Mouse (Mus musculus) heart, embryonic 12.5 days (tissue): ENCODE measurements around the gene Ctdnep1. TPM values are rescaled to one million over a fixed set of nuclear protein-coding genes. Genes with fewer than 3 reads are reported as not detected.
A peak's percentile ranks its signal among the peaks of the same experiment; 100 is the strongest.

Experiments used
- ATAC-seq: fragments of 200-750 bp; cut with Nextera tagmentation; 2 replicates; pipeline ENCODE4 v1.8.0; 2017; ENCODE audit warnings: moderate TSS enrichment, moderate library complexity; ENCODE audit not compliant: insufficient number of reproducible peaks, low FRiP score
- H3K27ac ChIP-seq: fragments of 300-500 bp; sonication (generic); 2 replicates; pipeline ENCODE4 v1.5.1; 2016; ENCODE audit warnings: mild to moderate bottlenecking, moderate library complexity; ENCODE audit not compliant: poor library complexity, severe bottlenecking
- H3K27me3 ChIP-seq: fragments of 300-500 bp; sonication (generic); replicated peaks from 2 replicates; pipeline ENCODE4 v1.6.1; 2016; ENCODE audit warnings: mild to moderate bottlenecking, moderate library complexity
- H3K36me3 ChIP-seq: fragments of 300-500 bp; sonication (generic); 2 replicates; pipeline ENCODE4 v1.6.1; 2016; ENCODE audit warnings: mild to moderate bottlenecking, moderate library complexity
- H3K4me1 ChIP-seq: fragments of 300-500 bp; sonication (generic); replicated peaks from 2 replicates; pipeline ENCODE4 v1.6.1; 2016; ENCODE audit warnings: mild to moderate bottlenecking
- H3K4me2 ChIP-seq: fragments of 300-500 bp; sonication (generic); 2 replicates; pipeline ENCODE4 v1.6.1; 2016; ENCODE audit warnings: mild to moderate bottlenecking, moderate library complexity
- H3K4me3 ChIP-seq: fragments of 300-500 bp; sonication (generic); 2 replicates; pipeline ENCODE4 v1.5.1; 2016; ENCODE audit warnings: mild to moderate bottlenecking
- H3K9ac ChIP-seq: fragments of 300-500 bp; sonication (generic); 2 replicates; pipeline ENCODE4 v1.6.1; 2016; ENCODE audit warnings: mild to moderate bottlenecking, moderate library complexity
- H3K9me3 ChIP-seq: fragments of 300-500 bp; sonication (generic); replicated peaks from 2 replicates; pipeline ENCODE4 v1.6.1; 2016; ENCODE audit warnings: mild to moderate bottlenecking, moderate library complexity
- WGBS: fragments of 180-500 bp; shearing (Covaris S2); methylation state at CpG from one replicate; pipeline ENCODE4 v1.1.7; 2016; 5-methylcytosine and 5-hydroxymethylcytosine counted together
- polyA plus RNA-seq: library from polyadenylated mRNA; unstranded; fragments of >200 nt; fragmentation: Nextera tagmentation; extraction: Ambion mirVana; gene quantifications from 2 replicates; pipeline ENCODE4 v1.2.1, GENCODE M21; 2016

The Ctdnep1 gene
- polyA plus RNA-seq, 1 experiment from 2014 or later, result 24.5 TPM

- Histone ChIP-seq H3K36me3 (peaks cover 53% of the 10 kb centered on the region), H3K4me1 (peaks cover 18% of the 10 kb centered on the region), H3K4me3 (no peak overlapping the region), H3K9ac (no peak overlapping the region), H3K4me2 (no peak overlapping the region), H3K27ac (no peak overlapping the region), H3K9me3 (no peaks in the 10 kb centered on the region), H3K27me3 (peaks cover 44% of the 10 kb centered on the region)
- no peak for ATAC-seq
- WGBS, result 80% methylated on average over 4 of the region's 4 CpGs
Measured at GRCm38 (mm10) chr11:69968793-69969192, 12.2 kb upstream of the Ctdnep1 start.

GRCm38 (mm10) chr11:69970222-69970621, 10.7 kb upstream of the Ctdnep1 start:
- WGBS, result 83% methylated on average over 6 of the region's 6 CpGs
- Histone ChIP-seq H3K9me3 (no peaks in the 10 kb centered on the region), H3K36me3 (peaks cover 67% of the 10 kb centered on the region), H3K4me2 (no peak overlapping the region), H3K27ac (no peak overlapping the region), H3K4me3 (no peak overlapping the region), H3K9ac (no peak overlapping the region), H3K27me3 (peaks cover 30% of the 10 kb centered on the region), H3K4me1 (peaks cover 17% of the 10 kb centered on the region)
- no peak for ATAC-seq

- H3K36me3 ChIP-seq, result peaks cover 73% of the 10 kb centered on the region
- no peak overlapping the region for H3K4me2 ChIP-seq
- peaks cover 13% of the 10 kb centered on the region for H3K4me1 ChIP-seq
- H3K9me3 ChIP-seq, result no peaks in the 10 kb centered on the region
- peaks cover 26% of the 10 kb centered on the region for H3K27me3 ChIP-seq
- 78% methylated on average over 3 of the region's 3 CpGs for WGBS
- H3K27ac ChIP-seq, result no peak overlapping the region
- no peak overlapping the region for H3K4me3 ChIP-seq
- no peak for ATAC-seq
- H3K9ac ChIP-seq, result no peak overlapping the region
Measured at GRCm38 (mm10) chr11:69970775-69971174, 10.2 kb upstream of the Ctdnep1 start.

GRCm38 (mm10) chr11:69974907-69975306, 6.0 kb upstream of the Ctdnep1 start:
- Histone ChIP-seq H3K27ac (no peak overlapping the region), H3K36me3 (peaks cover 77% of the 10 kb centered on the region), H3K27me3 (no peaks in the 10 kb centered on the region), H3K9ac (no peak overlapping the region), H3K9me3 (no peaks in the 10 kb centered on the region), H3K4me3 (no peak overlapping the region), H3K4me2 (no peak overlapping the region), H3K4me1 (peaks cover 4% of the 10 kb centered on the region)
- ATAC-seq, result no peak
- WGBS, result 92% methylated on average over 2 of the region's 2 CpGs

- no peak for ATAC-seq
- Histone ChIP-seq H3K9ac (no peak overlapping the region), H3K27me3 (no peaks in the 10 kb centered on the region), H3K27ac (no peak overlapping the region), H3K4me2 (no peak overlapping the region), H3K36me3 (peaks cover 68% of the 10 kb centered on the region), H3K4me3 (no peak overlapping the region), H3K4me1 (peaks cover 4% of the 10 kb centered on the region), H3K9me3 (no peaks in the 10 kb centered on the region)
- 35% methylated on average over 4 of the region's 4 CpGs for WGBS
Measured at GRCm38 (mm10) chr11:69976271-69976670, 4.7 kb upstream of the Ctdnep1 start.

- WGBS, result 2% methylated on average over 16 of the region's 16 CpGs
- Histone ChIP-seq H3K4me2 (peak overlapping the region; percentile 94), H3K36me3 (peaks cover 46% of the 10 kb centered on the region), H3K4me1 (peaks cover 24% of the 10 kb centered on the region), H3K27me3 (no peaks in the 10 kb centered on the region), H3K4me3 (peak overlapping the region; percentile 87), H3K27ac (peak overlapping the region; percentile 99), H3K9ac (peak overlapping the region; percentile 89), H3K9me3 (no peaks in the 10 kb centered on the region)
- ATAC-seq, result no peak
Measured at GRCm38 (mm10) chr11:69979827-69980195, 1.1 kb upstream of the Ctdnep1 start.

- H3K4me1 ChIP-seq, result peaks cover 24% of the 10 kb centered on the region
- no peaks in the 10 kb centered on the region for H3K27me3 ChIP-seq
- H3K4me3 ChIP-seq, result peak overlapping the region; percentile 87
- peaks cover 46% of the 10 kb centered on the region for H3K36me3 ChIP-seq
- WGBS, result under 1% methylated on average over 41 of the region's 60 CpGs
- peak overlapping the region; percentile 98 for H3K9ac ChIP-seq
- peak; percentile 96 for ATAC-seq
- H3K27ac ChIP-seq, result peak overlapping the region; percentile 99
- H3K9me3 ChIP-seq, result no peaks in the 10 kb centered on the region
- peak overlapping the region; percentile 94 for H3K4me2 ChIP-seq
Measured at GRCm38 (mm10) chr11:69980196-69981140, 488 bp upstream of the Ctdnep1 start.

GRCm38 (mm10) chr11:69982225-69982624, 1.3 kb downstream of the Ctdnep1 start, which contains the start of gene Elp5:
Gene Elp5 (minus strand): TSS chr11:69982517.
- no peak for ATAC-seq
- H3K27me3 ChIP-seq, result no peaks in the 10 kb centered on the region
- peaks cover 47% of the 10 kb centered on the region for H3K36me3 ChIP-seq
- WGBS, result 52% methylated on average over 8 of the region's 8 CpGs
- H3K9ac ChIP-seq, result peak within 1 kb of the TSS; percentile 98
- peak within 1 kb of the TSS; percentile 87 for H3K4me3 ChIP-seq
- peaks cover 24% of the 10 kb centered on the region for H3K4me1 ChIP-seq
- H3K27ac ChIP-seq, result peak within 1 kb of the TSS; percentile 99
- no peaks in the 10 kb centered on the region for H3K9me3 ChIP-seq
- H3K4me2 ChIP-seq, result peak within 1 kb of the TSS; percentile 94

- H3K27ac ChIP-seq, result peak overlapping the region; percentile 99
Measured at GRCm38 (mm10) chr11:69982877-69983276, 1.9 kb downstream of the Ctdnep1 start.

GRCm38 (mm10) chr11:69983377-69983776, 2.4 kb downstream of the Ctdnep1 start:
- ATAC-seq, result no peak
- H3K27ac ChIP-seq, result peak overlapping the region; percentile 99
- peaks cover 24% of the 10 kb centered on the region for H3K4me1 ChIP-seq
- no peaks in the 10 kb centered on the region for H3K9me3 ChIP-seq
- H3K36me3 ChIP-seq, result peaks cover 49% of the 10 kb centered on the region
- 78% methylated on average over 4 of the region's 4 CpGs for WGBS
- no peaks in the 10 kb centered on the region for H3K27me3 ChIP-seq
- H3K9ac ChIP-seq, result peak overlapping the region; percentile 98
- H3K4me3 ChIP-seq, result peak overlapping the region; percentile 87
- H3K4me2 ChIP-seq, result peak overlapping the region; percentile 94

More at GRCm38 (mm10) chr11:69982877-69983276, 1.9 kb downstream of the Ctdnep1 start:
- 14% methylated on average over 5 of the region's 5 CpGs for WGBS
- H3K4me1 ChIP-seq, result peaks cover 24% of the 10 kb centered on the region
- H3K27me3 ChIP-seq, result no peaks in the 10 kb centered on the region
- peak overlapping the region; percentile 87 for H3K4me3 ChIP-seq
- H3K9ac ChIP-seq, result peak overlapping the region; percentile 98
- H3K9me3 ChIP-seq, result no peaks in the 10 kb centered on the region
- ATAC-seq, result no peak
- H3K36me3 ChIP-seq, result peaks cover 48% of the 10 kb centered on the region
- peak overlapping the region; percentile 94 for H3K4me2 ChIP-seq

GRCm38 (mm10) chr11:69984431-69984830, 3.5 kb downstream of the Ctdnep1 start:
- Histone ChIP-seq H3K9ac (no peak overlapping the region), H3K4me1 (peaks cover 23% of the 10 kb centered on the region), H3K27ac (no peak overlapping the region), H3K27me3 (no peaks in the 10 kb centered on the region), H3K4me2 (no peak overlapping the region), H3K9me3 (no peaks in the 10 kb centered on the region), H3K4me3 (no peak overlapping the region), H3K36me3 (peaks cover 54% of the 10 kb centered on the region)
- ATAC-seq, result no peak
- WGBS, result 90% methylated on average over 8 of the region's 8 CpGs
